Mouse (Mus musculus) embryonic fibroblast, embryonic 13.5 days (primary cell): ENCODE results near the gene Traf2. TPM values are rescaled to one million over a fixed set of nuclear protein-coding genes. Genes with fewer than 3 reads are reported as not detected.

Experiments
- H3K27ac ChIP-seq: 2 replicates; pipeline ENCODE4 v1.5.1; 2012; ENCODE audit warnings: low read length, control low read depth, inconsistent platforms; ENCODE audit not compliant: insufficient read depth
- H3K4me1 ChIP-seq: 2 replicates; pipeline ENCODE4 v1.6.1; 2011; ENCODE audit warnings: low read length; ENCODE audit not compliant: control insufficient read depth, insufficient read depth
- H3K4me3 ChIP-seq: 2 replicates; pipeline ENCODE4 v1.5.1; 2011; ENCODE audit warnings: mild to moderate bottlenecking, control low read depth, low read length; ENCODE audit not compliant: insufficient read depth
- CTCF ChIP-seq: IDR thresholded peaks from 2 replicates; pipeline ENCODE4 v1.5.1; 2011; ENCODE audit warnings: mild to moderate bottlenecking, control low read depth, low read length, moderate library complexity, borderline replicate concordance; ENCODE audit not compliant: insufficient read depth
- POLR2A ChIP-seq: IDR thresholded peaks from 2 replicates; pipeline ENCODE4 v1.6.1; 2011; ENCODE audit warnings: low read depth, mild to moderate bottlenecking, control low read depth, low read length, moderate library complexity
- polyA plus RNA-seq: library from polyadenylated mRNA; stranded (reverse); fragments of >200 nt; gene quantifications from 2 replicates; pipeline ENCODE4 v1.2.4, GENCODE M21; 2011; ENCODE audit warnings: low read depth; ENCODE audit not compliant: missing spikeins, insufficient read length

Traf2 gene
- polyA plus RNA-seq, 1 experiment: 13.1 TPM

GRCm38 (mm10) chr2:25482969-25483368 lies 63.8 kb downstream of the Traf2 start:
- Histone ChIP-seq H3K27ac (no peak overlapping the region), H3K4me1 (no peaks in the 10 kb centered on the region), H3K4me3 (no peak overlapping the region)
- TF ChIP-seq CTCF (0 out of 2 replicates have a peak, but pooled peaks have one; percentile 21), POLR2A (no peak)

- no peak overlapping the region for H3K27ac ChIP-seq
- no peak for TF ChIP-seq POLR2A
- TF ChIP-seq CTCF: no peak
- H3K4me3 ChIP-seq: no peak overlapping the region
- no peaks in the 10 kb centered on the region for H3K4me1 ChIP-seq
Measured at GRCm38 (mm10) chr2:25480541-25480940, 66.2 kb downstream of the Traf2 start.

GRCm38 (mm10) chr2:25479551-25480311 lies 67.0 kb downstream of the Traf2 start:
- TF ChIP-seq POLR2A (no peak), CTCF (no peak)
- no peak overlapping the region for H3K4me3 ChIP-seq
- H3K27ac ChIP-seq: no peak overlapping the region
- H3K4me1 ChIP-seq: no peaks in the 10 kb centered on the region

GRCm38 (mm10) chr2:25477967-25478675 lies 68.6 kb downstream of the Traf2 start:
- H3K4me3 ChIP-seq: no peak overlapping the region
- no peak overlapping the region for H3K27ac ChIP-seq
- TF ChIP-seq CTCF: no peak
- no peak for TF ChIP-seq POLR2A
- no peaks in the 10 kb centered on the region for H3K4me1 ChIP-seq

- TF ChIP-seq CTCF: no peak
- H3K4me1 ChIP-seq: no peaks in the 10 kb centered on the region
- H3K27ac ChIP-seq: no peak overlapping the region
- H3K4me3 ChIP-seq: no peak overlapping the region
Measured at GRCm38 (mm10) chr2:25477541-25477940, 69.2 kb downstream of the Traf2 start.

- no peak overlapping the region for H3K4me3 ChIP-seq
- no peak overlapping the region for H3K27ac ChIP-seq
- H3K4me1 ChIP-seq: no peaks in the 10 kb centered on the region
- TF ChIP-seq CTCF (no peak), POLR2A (no peak)
Measured at GRCm38 (mm10) chr2:25472550-25472949, 74.2 kb downstream of the Traf2 start.

- no peak within 1 kb of the TSS for H3K4me3 ChIP-seq
- no peaks in the 10 kb centered on the region for H3K4me1 ChIP-seq
- H3K27ac ChIP-seq: no peak within 1 kb of the TSS
- TF ChIP-seq POLR2A (no peak), CTCF (no peak)
Measured at GRCm38 (mm10) chr2:25469969-25470368, 76.8 kb downstream of the Traf2 start, which contains the start of gene Ptgds. TSS of gene Ptgds (minus strand) at chr2:25470046.

GRCm38 (mm10) chr2:25468962-25469915 lies 77.5 kb downstream of the Traf2 start:
- Histone ChIP-seq H3K27ac (no peak overlapping the region), H3K4me3 (no peak overlapping the region), H3K4me1 (no peaks in the 10 kb centered on the region)
- TF ChIP-seq CTCF (no peak), POLR2A (no peak)

Other genes with a start within 250 kb of the Traf2 start
- gene Grin1, start 227.8 kb downstream of the Traf2 start, polyA plus RNA-seq: 1.6 and 1.7 TPM in 2 replicates
- gene Man1b1, start 214.6 kb downstream of the Traf2 start, polyA plus RNA-seq: 41.1 and 70.7 TPM in 2 replicates
- gene Dpp7, start 190.6 kb downstream of the Traf2 start, polyA plus RNA-seq: 29.9 and 32.9 TPM in 2 replicates
- 40.0 and 42.2 TPM in 2 replicates for gene Uap1l1, start 181.3 kb downstream of the Traf2 start, polyA plus RNA-seq
- 3.3 and 5.2 TPM in 2 replicates for gene Sapcd2, start 174.6 kb downstream of the Traf2 start, polyA plus RNA-seq
- gene Entpd2, start 151.1 kb downstream of the Traf2 start, polyA plus RNA-seq: 0.33 and 2.2 TPM in 2 replicates
- gene Npdc1, start 147.6 kb downstream of the Traf2 start, polyA plus RNA-seq: 86.0 and 107 TPM in 2 replicates
- not detected in 2 replicates for gene Fut7, start 123.7 kb downstream of the Traf2 start, polyA plus RNA-seq
- gene Abca2, start 118.2 kb downstream of the Traf2 start, polyA plus RNA-seq: 7.8 and 12.1 TPM in 2 replicates
- gene Clic3, start 90.1 kb downstream of the Traf2 start, polyA plus RNA-seq: not detected in 2 replicates
- 12.9 and 13.6 TPM in 2 replicates for gene Paxx, start 85.8 kb downstream of the Traf2 start, polyA plus RNA-seq
- not detected in 2 replicates for gene Ptgds, start 76.9 kb downstream of the Traf2 start, polyA plus RNA-seq
- not detected in 2 replicates for gene Lcn12, start 53.0 kb downstream of the Traf2 start, polyA plus RNA-seq
- gene Fbxw5, start 46.2 kb downstream of the Traf2 start, polyA plus RNA-seq: 28.0 and 40.7 TPM in 2 replicates
- 0.91 and 1.2 TPM in 2 replicates for gene C8g, start 45.2 kb downstream of the Traf2 start, polyA plus RNA-seq
- gene Edf1, start 10.9 kb upstream of the Traf2 start, polyA plus RNA-seq: 102 and 122 TPM in 2 replicates
- 0.45 and 1.0 TPM in 2 replicates for gene Mamdc4, start 27.9 kb upstream of the Traf2 start, polyA plus RNA-seq
- 33.0 and 46.4 TPM in 2 replicates for gene Phpt1, start 28.3 kb upstream of the Traf2 start, polyA plus RNA-seq
- gene Ajm1, start 34.8 kb upstream of the Traf2 start, polyA plus RNA-seq: 0.17 and 0.25 TPM in 2 replicates
- gene Rabl6, start 61.6 kb upstream of the Traf2 start, polyA plus RNA-seq: 51.0 and 63.2 TPM in 2 replicates
- not detected in 2 replicates for gene Ccdc183, start 70.7 kb upstream of the Traf2 start, polyA plus RNA-seq
- 17.3 and 18.3 TPM in 2 replicates for gene Tmem141, start 75.1 kb upstream of the Traf2 start, polyA plus RNA-seq
- gene Fcna, start 81.1 kb upstream of the Traf2 start, polyA plus RNA-seq: not detected in 2 replicates
- not detected in 2 replicates for gene Lcn8, start 106.2 kb upstream of the Traf2 start, polyA plus RNA-seq
- not detected in 2 replicates for gene Lcn5, start 111.0 kb upstream of the Traf2 start, polyA plus RNA-seq
- not detected in 2 replicates for gene Lcn6, start 129.8 kb upstream of the Traf2 start, polyA plus RNA-seq
- gene Lcn10, start 135.8 kb upstream of the Traf2 start, polyA plus RNA-seq: not detected in 2 replicates
- gene Obp2a, start 153.1 kb upstream of the Traf2 start, polyA plus RNA-seq: not detected in 2 replicates
- gene Bmyc, start 159.8 kb upstream of the Traf2 start, polyA plus RNA-seq: 14.4 and 21.2 TPM in 2 replicates
- gene Obp2b, start 190.1 kb upstream of the Traf2 start, polyA plus RNA-seq: not detected in 2 replicates
- gene Lcn3, start 218.6 kb upstream of the Traf2 start, polyA plus RNA-seq: not detected in 2 replicates
- gene Lcn11, start 230.1 kb upstream of the Traf2 start, polyA plus RNA-seq: not detected in 2 replicates
- gene Gm13539, start 235.3 kb upstream of the Traf2 start, polyA plus RNA-seq: not detected in 2 replicates